Mouse (Mus musculus) stomach, embryonic 14.5 days (tissue): Measurements from ENCODE around the gene Pnck. TPM values are rescaled to one million over a fixed set of nuclear protein-coding genes. Genes with fewer than 3 reads are reported as not detected.
A peak's percentile ranks its signal among the peaks of the same experiment; 100 is the strongest.

Experiments
- ATAC-seq: fragments of 200-750 bp; cut with Nextera tagmentation; 2 replicates; pipeline ENCODE4 v1.8.0; 2017; ENCODE audit warnings: low read depth, moderate TSS enrichment; ENCODE audit not compliant: insufficient number of reproducible peaks, insufficient read depth, low FRiP score
- H3K27ac ChIP-seq: fragments of 300-500 bp; sonication (generic); 2 replicates; pipeline ENCODE4 v1.5.1; 2014; ENCODE audit warnings: mild to moderate bottlenecking, low read length, moderate library complexity, mixed read lengths
- H3K27me3 ChIP-seq: fragments of 300-500 bp; sonication (generic); 2 replicates; pipeline ENCODE4 v1.6.1; 2014; ENCODE audit warnings: low read length, control low read depth, mixed read lengths; ENCODE audit not compliant: control insufficient read depth, insufficient read depth
- H3K36me3 ChIP-seq: fragments of 300-500 bp; sonication (generic); 2 replicates; pipeline ENCODE4 v1.6.1; 2014; ENCODE audit warnings: mild to moderate bottlenecking, control low read depth, low read length, moderate library complexity, mixed read lengths; ENCODE audit not compliant: control insufficient read depth, insufficient read depth
- H3K4me1 ChIP-seq: fragments of 300-500 bp; sonication (generic); 2 replicates; pipeline ENCODE4 v1.6.1; 2014; ENCODE audit warnings: low read length, control low read depth, mixed read lengths; ENCODE audit not compliant: control insufficient read depth, insufficient read depth
- H3K4me2 ChIP-seq: fragments of 300-500 bp; sonication (generic); replicated peaks from 2 replicates; pipeline ENCODE4 v1.6.1; 2014; ENCODE audit warnings: low read depth, low read length, control low read depth
- H3K4me3 ChIP-seq: fragments of 300-500 bp; sonication (generic); 2 replicates; pipeline ENCODE4 v1.5.1; 2014; ENCODE audit warnings: low read depth, low read length, control low read depth
- H3K9ac ChIP-seq: fragments of 300-500 bp; sonication (generic); replicated peaks from 2 replicates; pipeline ENCODE4 v1.6.1; 2014; ENCODE audit warnings: low read depth, mild to moderate bottlenecking, control low read depth, low read length, moderate library complexity, mixed read lengths
- H3K9me3 ChIP-seq: fragments of 300-500 bp; sonication (generic); 2 replicates; pipeline ENCODE4 v1.6.1; 2016; ENCODE audit warnings: low read depth, low read length, control low read depth; ENCODE audit not compliant: control insufficient read depth
- WGBS: fragments of 180-500 bp; shearing (Covaris S2); extraction: QIAGEN DNeasy Blood & Tissue Kit; methylation state at CpG from one replicate; pipeline ENCODE4 v1.1.7; 2014; 5-methylcytosine and 5-hydroxymethylcytosine counted together
- polyA plus RNA-seq: library from polyadenylated mRNA; unstranded; fragments of >200 nt; fragmentation: Nextera tagmentation; extraction: Ambion mirVana; gene quantifications from 2 replicates; pipeline ENCODE4 v1.2.1, GENCODE M21; 2014

Pnck gene
- polyA plus RNA-seq, 1 experiment from 2014 or later, result 27.7 TPM

DNA sequence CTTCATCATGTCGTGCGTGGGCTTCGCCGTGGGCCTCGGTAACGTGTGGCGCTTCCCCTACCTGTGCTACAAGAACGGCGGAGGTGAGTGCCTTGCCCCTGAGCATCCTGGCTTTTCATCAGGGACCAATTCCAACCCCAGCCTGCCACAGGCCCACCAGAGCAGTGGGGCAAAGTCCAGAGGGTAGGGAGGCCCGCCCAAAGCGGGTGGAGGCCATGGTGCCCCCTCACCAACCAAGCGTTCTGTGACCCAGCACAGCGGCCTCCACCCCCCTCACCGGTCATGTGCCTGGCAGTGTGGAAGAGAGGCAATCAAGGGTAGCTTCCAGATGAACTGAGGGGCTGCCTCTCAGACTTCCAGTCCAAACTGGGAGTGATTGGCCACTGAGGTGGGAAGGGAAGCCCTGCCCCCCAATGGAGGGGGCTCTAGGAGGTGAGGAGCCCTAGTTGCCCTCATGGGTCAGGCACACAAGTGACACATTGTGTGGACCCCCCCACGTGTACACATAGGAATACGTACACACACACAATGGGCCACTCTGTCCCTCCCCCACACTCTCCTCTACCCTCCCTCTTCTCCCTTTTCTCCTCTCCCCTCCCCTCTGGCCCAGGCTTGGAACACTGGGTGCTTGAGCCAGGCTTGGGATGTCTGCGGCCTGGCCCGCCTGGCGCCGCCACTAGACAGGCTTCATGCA, 14.2 kb upstream of the Pnck start:
- Histone ChIP-seq H3K4me1 (no peaks in the 10 kb centered on the region; the same call in 1 of the 2 replicates), H3K27ac (no peak overlapping the region), H3K27me3 (no peaks in the 10 kb centered on the region), H3K36me3 (no peaks in the 10 kb centered on the region; the same call in 1 of the 2 replicates), H3K4me3 (peak overlapping the region; percentile 53), H3K9ac (peak overlapping the region; percentile 72), H3K4me2 (peak overlapping the region; percentile 55), H3K9me3 (no peaks in the 10 kb centered on the region)
- peak; percentile 35; the same call in 1 of the 2 replicates for ATAC-seq
- 32% methylated on average over 20 of the region's 20 CpGs for WGBS

DNA sequence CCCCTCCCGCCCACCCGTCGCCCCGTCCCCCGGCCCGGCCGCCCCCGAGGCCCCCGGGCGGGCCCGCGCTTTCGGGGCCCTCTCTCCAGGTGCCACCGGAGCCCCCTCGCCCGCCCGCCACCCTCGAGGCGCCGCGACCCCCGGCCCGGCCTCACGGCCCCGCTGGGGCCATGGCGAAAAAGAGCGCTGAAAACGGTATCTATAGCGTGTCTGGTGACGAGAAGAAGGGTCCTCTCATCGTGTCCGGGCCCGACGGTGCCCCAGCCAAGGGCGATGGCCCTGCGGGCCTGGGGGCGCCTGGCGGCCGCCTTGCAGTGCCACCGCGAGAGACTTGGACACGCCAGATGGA, 13.7 kb upstream of the Pnck start:
- H3K9me3 ChIP-seq, result no peaks in the 10 kb centered on the region
- no peaks in the 10 kb centered on the region; the same call in 1 of the 2 replicates for H3K4me1 ChIP-seq
- H3K4me2 ChIP-seq, result peak overlapping the region; percentile 55
- H3K36me3 ChIP-seq, result no peaks in the 10 kb centered on the region; the same call in 1 of the 2 replicates
- H3K9ac ChIP-seq, result peak overlapping the region; percentile 72
- H3K27me3 ChIP-seq, result no peaks in the 10 kb centered on the region
- WGBS, result 23% methylated on average over 27 of the region's 42 CpGs
- peak overlapping the region; percentile 53 for H3K4me3 ChIP-seq
- no peak for ATAC-seq
- no peak overlapping the region for H3K27ac ChIP-seq

DNA sequence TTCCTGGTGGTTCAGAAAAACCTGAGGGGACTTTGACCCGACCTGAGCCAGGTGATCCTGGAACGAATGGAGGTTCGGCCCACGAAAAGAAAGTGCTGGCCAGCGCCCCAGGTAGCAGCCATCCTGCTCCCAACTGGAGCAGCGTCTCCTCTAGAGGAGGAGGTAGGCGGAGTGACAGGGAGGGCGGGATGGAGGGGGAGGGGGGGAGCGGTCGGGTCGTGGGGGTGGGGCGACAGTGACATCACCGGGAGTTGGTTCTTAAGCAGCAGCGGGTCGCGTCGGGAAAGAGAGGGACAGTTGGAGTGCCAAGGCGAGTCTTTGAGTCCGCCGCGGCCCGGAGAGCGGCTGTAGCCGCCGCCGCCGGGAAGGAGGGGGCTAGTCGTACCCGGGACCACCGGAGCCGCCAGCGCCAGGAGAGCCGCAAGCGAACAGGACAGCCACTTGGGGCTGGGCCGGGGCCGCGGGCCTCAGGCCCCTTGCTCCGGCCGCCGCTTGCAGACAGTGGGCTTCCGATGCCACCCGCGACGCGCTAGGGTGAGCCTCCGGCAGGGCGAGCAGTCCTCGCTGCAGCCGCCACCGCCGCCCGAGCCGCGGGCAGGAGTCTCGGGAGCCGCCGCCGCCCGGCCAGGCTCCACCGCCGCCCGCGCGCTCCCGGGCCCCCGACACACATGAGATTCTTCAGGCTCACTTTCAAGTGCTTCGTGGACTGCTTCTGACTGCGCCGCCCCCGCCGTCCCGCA, 13.1 kb upstream of the Pnck start, which contains the start of gene Slc6a8:
Gene Slc6a8 (plus strand): TSS at position 272 of the 740 bp plus-strand sequence.
- Histone ChIP-seq H3K9me3 (no peaks in the 10 kb centered on the region), H3K4me3 (peak within 1 kb of the TSS; percentile 53), H3K4me1 (no peaks in the 10 kb centered on the region; the same call in 1 of the 2 replicates), H3K27me3 (no peaks in the 10 kb centered on the region), H3K36me3 (no peaks in the 10 kb centered on the region; the same call in 1 of the 2 replicates), H3K4me2 (peak within 1 kb of the TSS; percentile 55), H3K27ac (peak within 1 kb of the TSS; percentile 33; the same call in 1 of the 2 replicates), H3K9ac (peak within 1 kb of the TSS; percentile 72)
- WGBS, result 17% methylated on average over 28 of the region's 72 CpGs
- peak; percentile 51; the same call in 1 of the 2 replicates for ATAC-seq

DNA sequence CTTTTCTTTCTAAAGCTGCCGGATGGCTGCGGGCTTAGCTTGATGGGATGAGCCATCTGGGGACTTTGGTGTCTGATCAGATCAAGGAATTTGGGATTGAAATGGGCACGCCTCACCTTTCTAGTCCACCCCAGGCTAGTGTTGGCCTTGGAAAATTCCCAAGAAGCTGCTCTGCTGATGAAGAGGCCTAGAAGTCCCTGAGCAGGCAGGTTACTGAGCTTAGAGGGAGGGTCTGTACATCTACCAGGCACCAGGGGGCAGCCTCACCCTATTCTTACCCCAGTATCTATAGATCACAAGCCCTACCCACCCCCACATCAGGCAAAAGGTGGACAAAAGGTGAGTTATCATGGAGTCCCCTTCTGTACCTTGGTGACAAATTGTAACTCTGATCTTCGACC, 12.1 kb upstream of the Pnck start:
- no peaks in the 10 kb centered on the region for H3K27me3 ChIP-seq
- H3K4me2 ChIP-seq, result no peak overlapping the region
- peak overlapping the region; percentile 53; the same call in 1 of the 2 replicates for H3K4me3 ChIP-seq
- H3K9ac ChIP-seq, result no peak overlapping the region
- ATAC-seq, result no peak
- H3K27ac ChIP-seq, result no peak overlapping the region
- no peaks in the 10 kb centered on the region for H3K9me3 ChIP-seq
- H3K36me3 ChIP-seq, result no peaks in the 10 kb centered on the region; the same call in 1 of the 2 replicates
- H3K4me1 ChIP-seq, result no peaks in the 10 kb centered on the region; the same call in 1 of the 2 replicates
- WGBS, result 66% methylated on average over 4 of the region's 4 CpGs

DNA sequence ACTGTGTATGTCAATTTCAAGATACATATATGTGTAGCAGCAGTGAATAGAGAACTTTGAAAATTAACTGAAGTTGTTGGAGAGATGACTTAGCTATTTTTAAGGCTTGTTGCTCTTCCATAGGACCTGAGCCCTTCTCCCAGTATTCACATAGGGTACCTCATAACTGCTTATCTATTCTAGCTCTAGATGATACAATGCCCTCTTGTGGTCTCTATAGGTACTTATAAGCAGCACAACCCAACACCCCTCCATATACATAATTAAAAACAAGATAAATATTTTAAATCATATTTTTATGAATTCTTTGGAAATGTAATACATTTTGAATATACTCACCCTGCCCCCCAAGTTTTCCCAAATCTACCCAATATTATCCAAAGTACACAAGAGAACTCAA, 3.2 kb upstream of the Pnck start:
- H3K4me1 ChIP-seq, result no peaks in the 10 kb centered on the region
- H3K27me3 ChIP-seq, result no peaks in the 10 kb centered on the region
- no peak overlapping the region for H3K4me2 ChIP-seq
- H3K36me3 ChIP-seq, result no peaks in the 10 kb centered on the region
- no peak for ATAC-seq
- H3K4me3 ChIP-seq, result no peak overlapping the region
- no peak overlapping the region for H3K9ac ChIP-seq
- no peaks in the 10 kb centered on the region for H3K9me3 ChIP-seq
- no peak overlapping the region for H3K27ac ChIP-seq

DNA sequence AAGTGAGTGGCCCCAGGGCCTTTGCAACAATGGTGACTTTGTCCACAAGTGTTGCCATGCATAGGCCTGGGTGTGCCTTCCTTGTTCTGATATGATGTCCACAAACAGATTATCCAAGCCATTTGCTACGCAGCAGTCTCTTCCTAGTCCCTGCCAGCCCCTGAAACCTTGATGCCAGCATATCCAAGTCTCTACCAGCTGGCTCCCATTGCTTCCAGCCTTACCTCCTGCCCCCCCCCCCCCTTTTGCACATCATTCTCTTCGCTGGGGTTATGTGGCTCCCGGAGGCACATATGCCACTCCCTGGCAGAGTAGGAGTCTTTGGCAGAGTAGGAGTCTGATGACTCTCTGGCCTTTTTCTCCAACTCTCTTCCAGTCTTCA, 358 bp upstream of the Pnck start:
- Histone ChIP-seq H3K4me2 (peak overlapping the region; percentile 64), H3K36me3 (no peaks in the 10 kb centered on the region), H3K4me3 (peak overlapping the region; percentile 35), H3K27ac (no peak overlapping the region), H3K9me3 (no peaks in the 10 kb centered on the region), H3K27me3 (no peaks in the 10 kb centered on the region), H3K9ac (0 out of 2 replicates have a peak overlapping the region, but pooled peaks have one; percentile 25), H3K4me1 (no peaks in the 10 kb centered on the region)
- ATAC-seq, result no peak
- 50% methylated on average over 2 of the region's 3 CpGs for WGBS

DNA sequence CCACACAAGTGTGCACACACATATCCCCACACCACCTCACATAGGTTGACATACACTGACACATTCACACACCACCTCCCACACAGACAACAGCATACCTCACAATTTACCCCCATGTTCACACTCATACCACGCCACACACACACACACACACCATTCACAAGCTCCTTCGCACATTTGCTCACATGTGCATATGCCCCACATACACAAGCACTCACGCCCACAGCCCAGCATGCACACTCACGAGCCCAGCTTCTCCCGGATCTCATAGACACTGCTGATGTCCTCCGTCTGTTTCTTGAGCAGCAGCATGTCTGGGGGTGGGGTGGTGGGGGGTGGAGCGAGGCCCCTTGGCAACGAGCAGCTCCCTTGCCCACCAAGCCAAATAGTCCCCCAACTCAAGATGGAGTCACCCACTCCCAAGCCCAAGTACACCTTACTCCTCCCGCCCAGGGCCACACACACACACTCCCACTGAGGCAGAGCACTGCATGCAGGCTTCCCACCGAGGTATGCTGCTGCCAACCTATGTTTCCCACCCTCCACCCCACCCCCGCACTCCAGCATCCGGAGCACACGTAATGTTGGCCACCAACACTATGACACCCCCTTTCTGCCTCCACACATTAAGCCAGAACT, 862 bp downstream of the Pnck start:
- no peaks in the 10 kb centered on the region for H3K9me3 ChIP-seq
- no peaks in the 10 kb centered on the region for H3K4me1 ChIP-seq
- peak overlapping the region; percentile 64 for H3K4me2 ChIP-seq
- WGBS, result 59% methylated on average over 13 of the region's 13 CpGs
- no peaks in the 10 kb centered on the region for H3K36me3 ChIP-seq
- no peaks in the 10 kb centered on the region for H3K27me3 ChIP-seq
- H3K9ac ChIP-seq, result 0 out of 2 replicates have a peak overlapping the region, but pooled peaks have one; percentile 25
- peak overlapping the region; percentile 35 for H3K4me3 ChIP-seq
- ATAC-seq, result no peak
- no peak overlapping the region for H3K27ac ChIP-seq

DNA sequence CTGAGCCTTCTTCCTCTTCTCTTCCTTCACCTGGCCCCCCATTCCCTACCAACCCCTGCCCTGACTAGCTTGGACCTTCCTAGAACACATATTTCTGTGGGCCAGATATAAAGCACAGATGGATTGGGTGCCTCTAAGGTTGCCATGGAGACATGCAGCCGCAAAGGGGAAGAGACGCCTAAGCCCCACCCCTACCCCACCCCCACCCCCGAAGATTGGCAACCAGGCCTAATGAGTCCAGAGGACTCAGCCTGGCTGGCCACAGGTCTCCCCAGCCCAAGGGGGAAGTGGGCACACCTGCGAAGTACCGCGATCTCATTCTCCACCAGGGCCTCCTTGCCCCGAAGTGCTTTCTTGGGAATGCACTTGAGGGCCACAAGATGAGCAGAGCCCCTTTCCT, 1.5 kb downstream of the Pnck start:
- H3K36me3 ChIP-seq, result no peaks in the 10 kb centered on the region
- H3K4me2 ChIP-seq, result no peak overlapping the region
- H3K27me3 ChIP-seq, result no peaks in the 10 kb centered on the region
- H3K4me1 ChIP-seq, result no peaks in the 10 kb centered on the region
- no peaks in the 10 kb centered on the region for H3K9me3 ChIP-seq
- no peak overlapping the region for H3K27ac ChIP-seq
- H3K9ac ChIP-seq, result no peak overlapping the region
- no peak for ATAC-seq
- WGBS, result 48% methylated on average over 7 of the region's 7 CpGs
- no peak overlapping the region for H3K4me3 ChIP-seq
